Mouse (Mus musculus) midbrain, embryonic 13.5 days (tissue): ENCODE data around the gene Hist1h4n. TPM values are rescaled to one million over a fixed set of nuclear protein-coding genes. Genes with fewer than 3 reads are reported as not detected.
"Not testable (repeated sequence)": the region's sequence is repeated elsewhere in the genome, so short reads cannot be mapped to it uniquely, and the experiment has no call there.

ENCODE experiments used
- ATAC-seq: fragments of 200-750 bp; cut with Nextera tagmentation; 2 replicates; pipeline ENCODE4 v1.8.0; 2017; ENCODE audit warnings: mild to moderate bottlenecking, moderate TSS enrichment, moderate library complexity
- H3K27ac ChIP-seq: fragments of 300-500 bp; sonication (generic); 2 replicates; pipeline ENCODE4 v1.5.1; 2015; ENCODE audit warnings: inconsistent platforms, mild to moderate bottlenecking, moderate library complexity
- H3K27me3 ChIP-seq: fragments of 300-500 bp; sonication (generic); 2 replicates; pipeline ENCODE4 v1.6.1; 2015; ENCODE audit warnings: mild to moderate bottlenecking, inconsistent platforms
- H3K36me3 ChIP-seq: fragments of 300-500 bp; sonication (generic); 2 replicates; pipeline ENCODE4 v1.6.1; 2015; ENCODE audit warnings: mild to moderate bottlenecking, inconsistent platforms
- H3K4me1 ChIP-seq: fragments of 300-500 bp; sonication (generic); replicated peaks from 2 replicates; pipeline ENCODE4 v1.6.1; 2015; ENCODE audit warnings: inconsistent platforms
- H3K4me2 ChIP-seq: fragments of 300-500 bp; sonication (generic); replicated peaks from 2 replicates; pipeline ENCODE4 v1.6.1; 2015; ENCODE audit warnings: moderate library complexity, mild to moderate bottlenecking, inconsistent platforms
- H3K4me3 ChIP-seq: fragments of 300-500 bp; sonication (generic); replicated peaks from 2 replicates; pipeline ENCODE4 v1.5.1; 2015; ENCODE audit warnings: mild to moderate bottlenecking, inconsistent platforms
- H3K9ac ChIP-seq: fragments of 300-500 bp; sonication (generic); replicated peaks from 2 replicates; pipeline ENCODE4 v1.6.1; 2015; ENCODE audit warnings: mild to moderate bottlenecking, inconsistent platforms
- H3K9me3 ChIP-seq: fragments of 300-500 bp; sonication (generic); 2 replicates; pipeline ENCODE4 v1.6.1; 2016; ENCODE audit warnings: mild to moderate bottlenecking, inconsistent platforms
- WGBS: fragments of 180-500 bp; shearing (Covaris S2); methylation state at CpG from one replicate; pipeline ENCODE4 v1.1.7; 2015; 5-methylcytosine and 5-hydroxymethylcytosine counted together
- microRNA-seq: library from miRNA; unstranded; fragments of <30 nt; microRNA quantifications from one replicate; pipeline ENCODE4, GENCODE M21; 2016
- polyA plus RNA-seq: library from polyadenylated mRNA; unstranded; fragments of >200 nt; fragmentation: Nextera tagmentation; extraction: Ambion mirVana; gene quantifications from 2 replicates; pipeline ENCODE4 v1.2.1, GENCODE M21; 2015

Hist1h4n gene
- polyA plus RNA-seq, 1 experiment from 2014 or later, result 11.2 TPM

DNA sequence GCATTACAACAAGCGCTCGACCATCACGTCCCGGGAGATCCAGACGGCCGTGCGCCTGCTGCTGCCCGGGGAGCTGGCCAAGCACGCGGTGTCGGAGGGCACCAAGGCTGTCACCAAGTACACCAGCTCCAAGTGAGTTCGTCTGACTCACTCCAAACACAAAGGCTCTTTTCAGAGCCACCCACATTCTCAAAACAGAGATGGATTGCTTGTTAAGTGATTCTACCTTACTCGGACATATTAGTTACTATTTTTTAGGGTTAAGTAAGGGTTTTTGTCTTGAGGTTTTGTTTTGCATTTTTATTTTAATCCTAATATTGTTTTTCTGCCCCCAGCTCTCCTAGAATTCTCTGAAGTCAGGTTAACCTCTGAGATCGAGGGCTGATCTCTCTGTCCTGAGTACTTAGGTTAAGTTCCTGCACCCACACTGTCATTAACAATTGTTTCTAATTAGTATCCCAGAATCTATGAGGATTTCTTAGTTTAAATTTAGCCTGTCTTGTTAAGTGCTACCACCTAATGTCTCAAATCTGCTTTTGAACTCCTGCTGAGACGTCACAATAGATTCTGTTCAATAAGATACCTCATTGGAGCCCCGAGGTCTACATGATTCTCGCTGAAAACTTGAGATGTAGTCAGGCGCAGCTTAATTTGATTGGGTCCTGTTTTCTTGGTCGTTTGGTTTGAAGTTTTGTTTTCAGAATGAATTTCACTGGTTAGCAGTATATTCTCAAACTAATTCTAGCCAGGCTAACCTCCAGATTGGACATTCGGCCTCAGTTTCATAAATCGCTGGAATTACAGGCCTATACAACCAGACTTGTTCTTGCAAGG, 44.0 kb downstream of the Hist1h4n start:
- Histone ChIP-seq H3K27ac (peak overlapping the region; percentile 68), H3K9me3 (no peaks in the 10 kb centered on the region), H3K36me3 (no peaks in the 10 kb centered on the region), H3K4me1 (peaks cover 34% of the 10 kb centered on the region), H3K4me3 (peak overlapping the region; percentile 39), H3K9ac (peak overlapping the region; percentile 41; the same call in 1 of the 2 replicates), H3K4me2 (peak overlapping the region; percentile 64), H3K27me3 (no peaks in the 10 kb centered on the region)
- no peak for ATAC-seq
- 8% methylated on average over 17 of the region's 21 CpGs for WGBS

- H3K4me1 ChIP-seq, result peaks cover 41% of the 10 kb centered on the region
- WGBS, result under 1% methylated on average over 42 of the region's 63 CpGs
- peak; percentile 96 for ATAC-seq
Observed at GRCm38 (mm10) chr13:21786899-21787629, 44.9 kb downstream of the Hist1h4n start, which contains the start of the genes Hist1h2an and Hist1h2bp. TSS of gene Hist1h2an (minus strand) at chr13:21787218. TSS of gene Hist1h2bp (plus strand) at chr13:21787461.

GRCm38 (mm10) chr13:21786189-21786898, 45.7 kb downstream of the Hist1h4n start:
- WGBS, result 3% methylated on average over 8 of the region's 8 CpGs
- peaks cover 41% of the 10 kb centered on the region for H3K4me1 ChIP-seq
- H3K9me3 ChIP-seq, result no peaks in the 10 kb centered on the region
- peak overlapping the region; percentile 39 for H3K4me3 ChIP-seq
- H3K36me3 ChIP-seq, result no peaks in the 10 kb centered on the region
- H3K4me2 ChIP-seq, result peak overlapping the region; percentile 64
- H3K9ac ChIP-seq, result peak overlapping the region; percentile 61
- no peak for ATAC-seq
- no peaks in the 10 kb centered on the region for H3K27me3 ChIP-seq
- peak overlapping the region; percentile 84 for H3K27ac ChIP-seq

More at GRCm38 (mm10) chr13:21786899-21787629, 44.9 kb downstream of the Hist1h4n start, which contains the start of the genes Hist1h2an and Hist1h2bp:
- H3K4me2 ChIP-seq, result peak within 1 kb of the TSS; percentile 64
- peak within 1 kb of the TSS; percentile 61 for H3K9ac ChIP-seq
- H3K9me3 ChIP-seq, H3K36me3 ChIP-seq, H3K27me3 ChIP-seq: not testable (repeated sequence)
- peak within 1 kb of the TSS; percentile 39 for H3K4me3 ChIP-seq
- H3K27ac ChIP-seq, result peak within 1 kb of the TSS; percentile 84

- H3K9ac ChIP-seq, result no peak overlapping the region
- H3K4me1 ChIP-seq, result peaks cover 48% of the 10 kb centered on the region
- no peak for ATAC-seq
- no peak overlapping the region; the same call in 1 of the 2 replicates for H3K4me3 ChIP-seq
- peak overlapping the region; percentile 67; the same call in 1 of the 2 replicates for H3K4me2 ChIP-seq
- no peaks in the 10 kb centered on the region for H3K36me3 ChIP-seq
- H3K9me3 ChIP-seq, result no peaks in the 10 kb centered on the region
- no peaks in the 10 kb centered on the region for H3K27me3 ChIP-seq
- WGBS, result 20% methylated on average over 6 of the region's 6 CpGs
- H3K27ac ChIP-seq, result peak overlapping the region; percentile 68
Observed at GRCm38 (mm10) chr13:21784311-21784710, 47.7 kb downstream of the Hist1h4n start.

- H3K27me3 ChIP-seq, result no peaks in the 10 kb centered on the region
- 3% methylated on average over 9 of the region's 9 CpGs for WGBS
- H3K4me2 ChIP-seq, result peak overlapping the region; percentile 67
- no peak for ATAC-seq
- no peak overlapping the region; the same call in 1 of the 2 replicates for H3K9ac ChIP-seq
- H3K27ac ChIP-seq, result peak overlapping the region; percentile 68
- peak overlapping the region; percentile 42 for H3K4me3 ChIP-seq
- peaks cover 48% of the 10 kb centered on the region for H3K4me1 ChIP-seq
- no peaks in the 10 kb centered on the region for H3K36me3 ChIP-seq
- no peaks in the 10 kb centered on the region for H3K9me3 ChIP-seq
Observed at GRCm38 (mm10) chr13:21783734-21784161, 48.2 kb downstream of the Hist1h4n start.

GRCm38 (mm10) chr13:21783255-21783617, 48.8 kb downstream of the Hist1h4n start, which contains the start of gene Hist1h3i:
TSS of gene Hist1h3i (minus strand) at chr13:21783370.
- Histone ChIP-seq H3K27ac (peak within 1 kb of the TSS; percentile 73), H3K9me3 (no peaks in the 10 kb centered on the region), H3K9ac (peak within 1 kb of the TSS; percentile 68), H3K4me1 (peaks cover 47% of the 10 kb centered on the region), H3K27me3 (no peaks in the 10 kb centered on the region), H3K4me2 (peak within 1 kb of the TSS; percentile 67), H3K36me3 (no peaks in the 10 kb centered on the region), H3K4me3 (peak within 1 kb of the TSS; percentile 42)
- WGBS, result 0% methylated on average over 17 of the region's 20 CpGs
- peak; percentile 75 for ATAC-seq

DNA sequence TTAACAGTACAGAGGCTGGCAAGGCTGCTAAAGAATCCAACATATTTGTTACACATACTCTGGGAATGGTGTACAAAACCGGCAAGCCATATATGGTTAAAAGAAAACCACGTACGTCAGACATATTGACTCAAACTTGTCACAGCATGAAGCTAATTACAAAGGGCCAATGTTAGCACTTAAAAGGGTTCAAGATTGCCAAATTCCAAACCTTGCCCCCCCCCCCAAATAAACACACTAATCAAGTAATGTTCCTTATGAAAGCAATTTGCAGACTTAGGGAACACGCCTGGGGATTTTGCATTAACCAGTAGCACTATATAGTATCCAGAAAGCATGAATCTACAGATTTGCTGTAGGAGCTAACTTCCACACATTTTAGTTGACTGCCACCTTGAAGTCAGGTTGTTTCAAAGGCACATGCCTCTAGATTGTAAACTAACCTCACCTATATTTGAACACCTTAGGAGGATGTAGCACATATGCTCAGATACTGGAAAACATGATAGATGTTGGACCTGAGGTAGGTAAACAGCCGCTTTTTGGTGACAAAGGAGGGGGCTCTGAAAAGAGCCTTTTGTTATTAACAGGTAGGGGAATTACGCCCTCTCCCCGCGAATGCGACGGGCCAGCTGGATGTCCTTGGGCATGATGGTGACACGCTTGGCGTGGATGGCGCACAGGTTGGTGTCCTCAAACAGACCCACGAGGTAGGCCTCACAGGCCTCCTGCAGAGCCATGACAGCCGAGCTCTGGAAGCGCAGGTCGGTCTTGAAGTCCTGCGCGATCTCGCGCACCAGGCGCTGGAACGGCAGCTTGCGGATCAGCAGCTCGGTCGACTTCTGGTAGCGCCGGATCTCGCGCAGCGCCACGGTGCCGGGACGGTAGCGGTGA, 49.4 kb downstream of the Hist1h4n start:
- WGBS, result 1% methylated on average over 14 of the region's 35 CpGs

More for the DNA sequence above, 49.4 kb downstream of the Hist1h4n start:
- peaks cover 45% of the 10 kb centered on the region for H3K4me1 ChIP-seq
- not testable (repeated sequence) for H3K27me3 ChIP-seq, H3K36me3 ChIP-seq, ATAC-seq, H3K9me3 ChIP-seq
- H3K9ac ChIP-seq, result peak overlapping the region; percentile 68
- peak overlapping the region; percentile 42 for H3K4me3 ChIP-seq
- H3K27ac ChIP-seq, result peak overlapping the region; percentile 73
- peak overlapping the region; percentile 67 for H3K4me2 ChIP-seq

Small RNAs within 50 kb of the gene (microRNA-seq; reads per million reads assigned to microRNA genes)
- gene Gm19658 (not detected), gene Gm44346 (not detected), gene Gm44466 (not detected)

Other genes starting within 250 kb of the Hist1h4n start
- not detected in 2 replicates for gene Olfr1362, start 218.2 kb downstream of the Hist1h4n start, polyA plus RNA-seq
- gene Olfr11, start 189.7 kb downstream of the Hist1h4n start, polyA plus RNA-seq, result 0.05 TPM in 1 of 2 replicates, not detected in the other
- not detected in 2 replicates for gene Olfr1361, start 168.8 kb downstream of the Hist1h4n start, polyA plus RNA-seq
- gene Olfr1360, start 154.8 kb downstream of the Hist1h4n start, polyA plus RNA-seq, result not detected in 2 replicates
- gene Olfr1359, start 134.1 kb downstream of the Hist1h4n start, polyA plus RNA-seq, result not detected in 2 replicates
- gene Hist1h2bl, start 116.1 kb downstream of the Hist1h4n start, polyA plus RNA-seq, result 1.8 TPM in 1 of 2 replicates, not detected in the other
- 12.9 and 37.4 TPM in 2 replicates for gene Hist1h2ai, start 115.8 kb downstream of the Hist1h4n start, polyA plus RNA-seq
- 10.8 and 11.5 TPM in 2 replicates for gene Hist1h3h, start 114.5 kb downstream of the Hist1h4n start, polyA plus RNA-seq
- gene Hist1h2bm, start 110.2 kb downstream of the Hist1h4n start, polyA plus RNA-seq, result 3.7 and 4.2 TPM in 2 replicates
- 0.82 and 1.0 TPM in 2 replicates for gene Hist1h4j, start 97.1 kb downstream of the Hist1h4n start, polyA plus RNA-seq
- gene Hist1h4k, start 81.7 kb downstream of the Hist1h4n start, polyA plus RNA-seq, result 1.1 and 3.0 TPM in 2 replicates
- gene Hist1h2ak, start 78.4 kb downstream of the Hist1h4n start, polyA plus RNA-seq, result 22.2 and 26.2 TPM in 2 replicates
- 2.5 and 6.7 TPM in 2 replicates for gene Hist1h2bn, start 78.1 kb downstream of the Hist1h4n start, polyA plus RNA-seq
- gene Hist1h1b, start 51.6 kb downstream of the Hist1h4n start, polyA plus RNA-seq, result 11.8 and 15.6 TPM in 2 replicates
- 79.2 and 91.2 TPM in 2 replicates for gene Hist1h3i, start 48.8 kb downstream of the Hist1h4n start, polyA plus RNA-seq
- 8.5 TPM in 1 of 2 replicates, not detected in the other for gene Hist1h2an, start 45.0 kb downstream of the Hist1h4n start, polyA plus RNA-seq
- 0.66 and 1.7 TPM in 2 replicates for gene Hist1h2bp, start 44.7 kb downstream of the Hist1h4n start, polyA plus RNA-seq
- gene Hist1h2bq, start 22.0 kb downstream of the Hist1h4n start, polyA plus RNA-seq, result 11.1 and 13.1 TPM in 2 replicates
- not detected in 2 replicates for gene Hist1h2ao, start 21.7 kb downstream of the Hist1h4n start, polyA plus RNA-seq
- gene Hist1h4m, start 20.4 kb downstream of the Hist1h4n start, polyA plus RNA-seq, result not detected in 2 replicates
- 1,729 and 1,932 TPM in 2 replicates for gene Hist1h2ap, start 1.3 kb upstream of the Hist1h4n start, polyA plus RNA-seq
- 11.3 and 12.2 TPM in 2 replicates for gene Hist1h2br, start 1.5 kb upstream of the Hist1h4n start, polyA plus RNA-seq
- 20.5 and 22.3 TPM in 2 replicates for gene Zfp184, start 112.9 kb upstream of the Hist1h4n start, polyA plus RNA-seq
- gene Pom121l2, start 149.0 kb upstream of the Hist1h4n start, polyA plus RNA-seq, result not detected in 2 replicates
- gene Prss16, start 177.5 kb upstream of the Hist1h4n start, polyA plus RNA-seq, result not detected in 2 replicates
- gene Hist1h2ah, start 203.4 kb upstream of the Hist1h4n start, polyA plus RNA-seq, result 6.2 TPM in 1 of 2 replicates, not detected in the other
- gene Hist1h2bk, start 203.7 kb upstream of the Hist1h4n start, polyA plus RNA-seq, result 4.0 and 5.5 TPM in 2 replicates
- gene Hist1h4i, start 209.2 kb upstream of the Hist1h4n start, polyA plus RNA-seq, result 18.1 and 20.1 TPM in 2 replicates
- 17.7 and 21.2 TPM in 2 replicates for gene Hist1h2ag, start 210.7 kb upstream of the Hist1h4n start, polyA plus RNA-seq
- 7.6 and 8.3 TPM in 2 replicates for gene Hist1h2bj, start 211.0 kb upstream of the Hist1h4n start, polyA plus RNA-seq